Mouse (Mus musculus): ENCODE measurements around the gene Armc8.

DNA sequence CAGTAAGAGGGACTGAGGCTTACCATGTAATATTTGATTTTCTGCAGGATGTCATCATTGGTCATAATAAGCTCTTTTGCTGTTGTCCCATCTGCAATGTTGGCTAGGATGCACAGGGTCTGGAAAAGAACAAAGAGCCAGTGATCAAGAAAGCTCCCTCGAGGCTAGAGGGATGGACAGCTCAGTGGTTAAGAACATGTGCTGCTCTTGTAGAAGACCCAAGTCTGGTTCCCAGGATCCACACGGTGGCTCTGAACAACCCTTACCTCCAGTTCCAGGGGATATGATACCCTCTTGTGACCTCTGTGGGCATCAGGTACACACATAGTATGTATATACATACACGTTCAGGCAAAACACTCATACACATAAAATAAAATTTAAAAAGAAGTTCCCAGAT lies 80.9 kb downstream of the Armc8 start:
- TF ChIP-seq CTCF (IDR thresholded peaks at IDR 0.05; ENCODE audit: insufficient read depth, low read depth, low read length) (no peak), POLR2A (IDR thresholded peaks at IDR 0.05; ENCODE audit: insufficient read depth, low read depth, low read length) (no peak)
